16 mouse cellular contexts compared by ENCODE assay signal in the genomic region with DNA sequence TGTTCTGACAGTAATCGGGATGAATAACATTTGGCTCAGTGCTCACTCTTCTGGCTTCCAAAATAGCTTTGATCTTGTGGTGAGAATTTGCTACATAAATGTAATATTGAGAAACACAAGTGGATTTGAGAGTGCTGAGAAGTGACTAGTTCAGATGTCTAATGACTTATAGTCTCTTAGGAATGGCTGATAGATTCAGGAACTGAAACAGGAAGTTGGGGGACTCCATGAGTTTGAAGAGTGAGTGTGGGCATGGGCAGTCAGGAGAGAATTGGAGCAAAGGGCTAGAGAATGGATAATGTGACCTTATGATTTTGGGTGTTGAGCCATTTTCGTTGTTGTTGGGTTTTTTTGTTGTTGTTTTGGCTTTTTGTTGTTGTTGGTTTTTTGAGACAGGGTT.
"Had no signal": no experiment of that assay in that cellular context is flagged by ENCODE, and none has a peak within 500 bp of the region (broad histone marks: within the 10 kb centered on the region; RNA-seq: fewer than 3 reads in every experiment).

No protein-coding gene starts in this region.

- H3K4me1 ChIP-seq: liver, embryonic 15.5 days; lung, embryonic 15.5 days; midbrain, embryonic 15.5 days had no signal

- ATAC-seq: midbrain, embryonic 15.5 days had no signal

- H3K9ac ChIP-seq: liver, embryonic 15.5 days; lung, embryonic 15.5 days; midbrain, embryonic 15.5 days had no signal

- DNase-seq: kidney, adult 2 months; kidney, postnatal 25 days; layer of hippocampus, postnatal 36 days; lung, postnatal 10 days; thymus, adult 18-20 months; thymus, postnatal 36 days had no signal

- H3K9me3 ChIP-seq: liver, embryonic 15.5 days; lung, embryonic 15.5 days; midbrain, embryonic 15.5 days had no signal

- H3K4me2 ChIP-seq: liver, embryonic 11.5 days; liver, embryonic 15.5 days; lung, embryonic 15.5 days; midbrain, embryonic 11.5 days; midbrain, embryonic 15.5 days had no signal

- H3K4me3 ChIP-seq: layer of hippocampus, adult 2 months; left cerebral cortex, adult 2 months; liver, embryonic 15.5 days; lung, embryonic 15.5 days; megakaryocyte, embryonic 14.5 days; midbrain, embryonic 15.5 days had no signal

- H3K27me3 ChIP-seq: liver, embryonic 15.5 days; lung, embryonic 15.5 days; midbrain, embryonic 15.5 days had no signal

- H3K36me3 ChIP-seq: liver, embryonic 15.5 days; lung, embryonic 15.5 days; midbrain, embryonic 15.5 days had no signal

- H3K27ac ChIP-seq: kidney, postnatal 0 days; layer of hippocampus, adult 2 months; left cerebral cortex, adult 2 months; liver, embryonic 15.5 days; lung, embryonic 15.5 days; macrophage; midbrain, embryonic 15.5 days had no signal
